Mouse (Mus musculus): Measurements from ENCODE around the gene Irx6.

DNA sequence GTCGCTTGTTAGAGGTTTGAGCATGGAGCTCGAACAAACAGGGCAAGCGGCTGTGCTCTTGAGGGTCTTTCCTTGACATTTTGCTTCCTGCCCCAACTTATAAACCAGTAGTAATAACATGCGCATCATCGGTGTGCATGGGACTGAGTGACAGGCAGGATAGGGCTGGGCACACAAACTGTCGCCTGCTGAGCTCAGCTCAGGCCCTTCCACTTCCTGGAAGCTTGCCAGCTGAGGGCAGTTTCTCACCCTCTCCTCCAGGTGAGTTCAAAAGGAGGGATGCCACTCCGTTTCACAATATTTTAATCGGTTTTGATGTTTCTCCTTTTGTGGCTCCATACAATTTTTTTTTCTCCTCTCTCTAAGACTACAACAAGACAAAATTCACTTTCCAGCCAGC, 50.3 kb downstream of the Irx6 start:
- no peak for TF ChIP-seq EP300 (optimal IDR thresholded peaks at IDR 0.05)
- no peak for TF ChIP-seq CTCF (IDR thresholded peaks at IDR 0.05; ENCODE audit: low read depth)
